Mouse (Mus musculus) neural tube, embryonic 12.5 days (tissue): ENCODE data around the gene Dclk3. TPM values are rescaled to one million over a fixed set of nuclear protein-coding genes. Genes with fewer than 3 reads are reported as not detected.

ENCODE experiments used
- ATAC-seq: fragments of 200-750 bp; cut with Nextera tagmentation; 2 replicates; pipeline ENCODE4 v1.8.0; 2017; ENCODE audit warnings: low read depth, mild to moderate bottlenecking, moderate TSS enrichment, moderate library complexity; ENCODE audit not compliant: low FRiP score
- H3K27ac ChIP-seq: fragments of 300-500 bp; sonication (generic); 2 replicates; pipeline ENCODE4 v1.5.1; 2016
- H3K27me3 ChIP-seq: fragments of 300-500 bp; sonication (generic); replicated peaks from 2 replicates; pipeline ENCODE4 v1.6.1; 2016; ENCODE audit warnings: mild to moderate bottlenecking
- H3K36me3 ChIP-seq: fragments of 300-500 bp; sonication (generic); 2 replicates; pipeline ENCODE4 v1.6.1; 2016; ENCODE audit warnings: mild to moderate bottlenecking
- H3K4me1 ChIP-seq: fragments of 300-500 bp; sonication (generic); 2 replicates; pipeline ENCODE4 v1.6.1; 2016
- H3K4me2 ChIP-seq: fragments of 300-500 bp; sonication (generic); replicated peaks from 2 replicates; pipeline ENCODE4 v1.6.1; 2016; ENCODE audit warnings: mild to moderate bottlenecking
- H3K4me3 ChIP-seq: fragments of 300-500 bp; sonication (generic); 2 replicates; pipeline ENCODE4 v1.5.1; 2016
- H3K9ac ChIP-seq: fragments of 300-500 bp; sonication (generic); 2 replicates; pipeline ENCODE4 v1.6.1; 2016; ENCODE audit warnings: mild to moderate bottlenecking
- H3K9me3 ChIP-seq: fragments of 300-500 bp; sonication (generic); 2 replicates; pipeline ENCODE4 v1.6.1; 2016; ENCODE audit warnings: mild to moderate bottlenecking
- WGBS: fragments of 180-500 bp; shearing (Covaris S2); methylation state at CpG from one replicate; pipeline ENCODE4 v1.1.7; 2016; 5-methylcytosine and 5-hydroxymethylcytosine counted together
- polyA plus RNA-seq: library from polyadenylated mRNA; unstranded; fragments of >200 nt; fragmentation: Nextera tagmentation; extraction: Ambion mirVana; gene quantifications from 2 replicates; pipeline ENCODE4 v1.2.1, GENCODE M21; 2016

The Dclk3 gene
- polyA plus RNA-seq, 1 experiment from 2014 or later = 7.6 TPM

DNA sequence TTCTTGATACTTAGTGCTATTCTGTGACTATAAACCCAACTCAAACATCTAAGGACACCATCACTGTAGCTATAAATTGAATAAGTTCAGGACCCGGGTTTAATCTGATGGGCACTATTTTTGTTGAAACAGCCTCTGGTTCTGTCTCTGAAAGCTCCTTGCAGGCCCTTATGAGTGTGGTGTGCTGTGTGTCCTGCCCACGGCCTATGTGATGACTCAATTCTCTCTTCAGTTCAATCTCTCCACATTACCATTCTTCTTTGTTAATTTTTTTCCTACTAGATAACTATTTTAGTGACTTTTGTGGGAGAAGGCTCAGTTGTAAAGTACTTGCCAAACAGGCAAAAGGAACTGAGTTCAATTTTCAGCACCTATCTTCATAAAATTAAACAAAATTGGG is 7.3 kb downstream of the Dclk3 start:
- no peaks in the 10 kb centered on the region for H3K4me1 ChIP-seq
- H3K4me2 ChIP-seq = no peak overlapping the region
- no peaks in the 10 kb centered on the region for H3K36me3 ChIP-seq
- H3K9me3 ChIP-seq = no peaks in the 10 kb centered on the region
- no peaks in the 10 kb centered on the region for H3K27me3 ChIP-seq
- no peak overlapping the region for H3K4me3 ChIP-seq
- no peak for ATAC-seq
- H3K27ac ChIP-seq = no peak overlapping the region
- 82% methylated on average over 2 of the region's 2 CpGs for WGBS
- no peak overlapping the region for H3K9ac ChIP-seq

DNA sequence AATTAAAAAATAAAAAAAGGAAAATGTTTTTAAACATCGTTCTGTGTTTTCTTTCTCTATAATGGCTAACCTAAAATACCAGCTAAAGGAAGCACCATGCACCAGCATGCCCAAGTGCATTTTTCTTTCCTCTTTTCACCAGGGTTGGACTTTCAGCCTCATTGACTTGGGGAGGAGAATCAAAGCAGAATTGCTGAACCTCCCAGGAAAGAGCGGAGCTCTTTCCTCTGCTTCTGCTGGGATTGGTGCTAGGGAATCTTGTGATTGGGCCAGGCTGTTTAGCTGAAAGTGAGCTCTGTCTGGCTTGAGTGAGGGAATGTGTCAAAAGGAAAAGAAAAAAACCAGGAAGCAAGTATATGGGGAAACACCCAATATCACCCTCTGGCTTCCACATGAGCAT is 10.1 kb downstream of the Dclk3 start:
- no peak overlapping the region for H3K9ac ChIP-seq
- no peaks in the 10 kb centered on the region for H3K27me3 ChIP-seq
- no peak overlapping the region for H3K4me2 ChIP-seq
- H3K36me3 ChIP-seq = no peaks in the 10 kb centered on the region
- H3K27ac ChIP-seq = no peak overlapping the region
- ATAC-seq = no peak
- no peaks in the 10 kb centered on the region for H3K9me3 ChIP-seq
- H3K4me1 ChIP-seq = no peaks in the 10 kb centered on the region
- 82% methylated on average over 2 of the region's 2 CpGs for WGBS
- H3K4me3 ChIP-seq = no peak overlapping the region

DNA sequence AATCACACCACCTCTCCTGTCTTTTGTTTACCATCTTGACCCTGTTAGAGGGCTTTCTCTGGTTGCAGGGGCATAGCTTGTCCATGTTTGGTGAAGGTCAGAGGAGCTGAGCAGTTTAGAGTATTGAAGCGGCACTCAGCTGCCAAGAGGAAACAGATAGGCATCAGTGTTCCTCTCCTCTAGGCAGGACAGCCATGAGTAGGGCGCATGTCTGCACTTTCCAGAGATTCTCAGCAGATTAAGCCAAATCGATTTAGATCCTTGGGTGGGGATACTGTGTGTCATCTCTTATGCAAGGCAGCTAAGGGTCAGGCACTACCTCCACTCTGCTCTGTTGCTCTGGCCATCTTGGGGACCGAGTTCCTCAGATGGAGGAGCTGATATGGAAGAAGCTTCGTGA is 11.0 kb downstream of the Dclk3 start:
- 89% methylated on average over 5 of the region's 5 CpGs for WGBS
- no peaks in the 10 kb centered on the region for H3K9me3 ChIP-seq
- H3K4me2 ChIP-seq = no peak overlapping the region
- H3K9ac ChIP-seq = no peak overlapping the region
- H3K36me3 ChIP-seq = no peaks in the 10 kb centered on the region
- ATAC-seq = no peak
- no peak overlapping the region for H3K27ac ChIP-seq
- no peak overlapping the region for H3K4me3 ChIP-seq
- no peaks in the 10 kb centered on the region for H3K4me1 ChIP-seq
- H3K27me3 ChIP-seq = no peaks in the 10 kb centered on the region

DNA sequence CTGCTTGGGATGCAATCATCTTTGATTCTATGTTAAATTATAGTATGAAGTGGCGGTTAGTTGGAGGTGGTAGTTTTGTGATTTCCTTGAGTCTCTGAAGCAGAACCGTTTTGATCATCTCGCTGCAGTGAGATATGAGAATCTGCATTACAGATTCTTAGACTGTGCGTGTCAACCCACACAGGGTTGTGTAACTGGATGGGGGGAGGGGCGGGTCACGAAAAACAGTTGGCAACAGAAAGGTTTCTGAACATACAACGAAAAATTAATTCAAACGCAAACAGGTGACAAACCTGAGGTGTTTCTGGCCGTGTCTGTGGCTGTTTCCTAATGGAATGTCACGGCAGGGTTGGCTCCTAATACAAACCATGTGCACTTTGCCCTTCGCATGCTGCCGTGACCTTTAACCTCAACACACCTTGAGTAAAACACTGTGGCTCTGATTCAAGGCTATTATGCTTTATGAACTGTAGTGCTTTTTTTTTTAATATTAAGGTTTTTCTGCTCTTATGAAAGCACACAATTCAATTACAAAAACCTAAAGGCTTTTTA is 12.0 kb downstream of the Dclk3 start:
- no peak overlapping the region for H3K9ac ChIP-seq
- no peak overlapping the region for H3K4me2 ChIP-seq
- no peak for ATAC-seq
- no peaks in the 10 kb centered on the region for H3K36me3 ChIP-seq
- H3K27me3 ChIP-seq = no peaks in the 10 kb centered on the region
- no peak overlapping the region for H3K4me3 ChIP-seq
- no peaks in the 10 kb centered on the region for H3K4me1 ChIP-seq
- no peaks in the 10 kb centered on the region for H3K9me3 ChIP-seq
- no peak overlapping the region for H3K27ac ChIP-seq
- 90% methylated on average over 12 of the region's 12 CpGs for WGBS

DNA sequence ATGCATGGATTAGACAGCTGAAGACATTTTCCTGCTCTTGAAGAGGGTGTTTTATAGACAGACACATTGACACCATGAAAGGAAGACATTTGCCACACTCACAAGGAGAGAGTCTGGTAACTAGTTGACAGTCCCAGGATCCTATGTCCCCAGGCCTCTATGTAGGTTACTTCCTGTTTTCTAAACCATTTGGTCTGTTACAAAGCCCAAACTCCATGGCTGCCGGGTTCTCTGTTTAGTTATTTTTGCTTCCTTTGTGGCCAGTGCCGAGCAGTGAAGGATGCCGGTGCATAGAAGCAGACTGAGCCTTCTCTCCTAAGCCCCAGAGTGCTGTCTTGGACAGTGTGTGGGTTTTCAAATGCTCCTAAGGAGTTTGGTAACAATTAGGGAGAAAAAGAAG is 15.0 kb downstream of the Dclk3 start:
- no peak for ATAC-seq
- H3K27ac ChIP-seq = no peak overlapping the region
- 65% methylated on average over 3 of the region's 3 CpGs for WGBS
- no peak overlapping the region for H3K4me2 ChIP-seq
- no peak overlapping the region for H3K9ac ChIP-seq
- no peak overlapping the region for H3K4me3 ChIP-seq
- H3K9me3 ChIP-seq = no peaks in the 10 kb centered on the region
- H3K4me1 ChIP-seq = no peaks in the 10 kb centered on the region
- H3K36me3 ChIP-seq = no peaks in the 10 kb centered on the region
- no peaks in the 10 kb centered on the region for H3K27me3 ChIP-seq

DNA sequence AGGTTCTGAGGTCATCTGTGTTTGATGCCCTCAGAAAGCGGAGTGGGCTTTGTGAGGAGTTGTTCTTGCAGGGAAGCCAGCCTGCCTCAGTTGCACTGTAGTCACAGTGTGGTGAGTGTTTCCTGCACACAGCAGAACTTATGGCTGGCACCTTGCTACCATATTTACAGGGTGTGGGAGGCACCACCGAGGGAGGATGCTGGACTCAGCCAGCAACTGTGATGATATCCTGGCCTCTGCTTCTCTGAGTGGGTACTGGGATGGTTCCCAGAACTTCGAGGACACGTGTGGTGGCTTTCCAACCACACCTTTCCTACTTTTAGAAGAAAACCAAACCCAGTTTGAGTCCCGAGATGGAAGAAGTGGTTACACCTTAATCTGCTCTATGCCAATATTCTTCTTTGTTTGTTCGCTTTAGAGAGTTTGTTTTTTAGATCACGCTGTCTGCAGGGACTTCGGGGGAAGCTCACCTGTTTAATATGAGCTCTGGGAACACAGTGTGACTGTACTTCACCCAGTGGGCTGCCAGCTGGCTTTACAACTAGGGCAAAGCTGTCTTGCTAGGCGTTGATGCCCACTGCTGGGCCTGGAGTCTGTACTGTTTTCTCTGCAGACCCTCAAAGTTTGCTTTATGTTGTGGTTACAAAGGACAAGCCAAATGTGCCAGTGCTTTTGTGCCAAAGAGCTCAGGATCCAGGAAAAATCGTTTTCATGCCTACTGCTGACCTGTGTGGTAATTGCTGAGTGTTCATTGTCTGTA is 18.5 kb downstream of the Dclk3 start:
- no peaks in the 10 kb centered on the region for H3K9me3 ChIP-seq
- no peak overlapping the region for H3K27ac ChIP-seq
- ATAC-seq = no peak
- WGBS = 84% methylated on average over 10 of the region's 10 CpGs
- H3K27me3 ChIP-seq = no peaks in the 10 kb centered on the region
- H3K4me3 ChIP-seq = no peak overlapping the region
- no peak overlapping the region for H3K4me2 ChIP-seq
- peaks cover 11% of the 10 kb centered on the region for H3K4me1 ChIP-seq
- no peak overlapping the region for H3K9ac ChIP-seq
- no peaks in the 10 kb centered on the region for H3K36me3 ChIP-seq

DNA sequence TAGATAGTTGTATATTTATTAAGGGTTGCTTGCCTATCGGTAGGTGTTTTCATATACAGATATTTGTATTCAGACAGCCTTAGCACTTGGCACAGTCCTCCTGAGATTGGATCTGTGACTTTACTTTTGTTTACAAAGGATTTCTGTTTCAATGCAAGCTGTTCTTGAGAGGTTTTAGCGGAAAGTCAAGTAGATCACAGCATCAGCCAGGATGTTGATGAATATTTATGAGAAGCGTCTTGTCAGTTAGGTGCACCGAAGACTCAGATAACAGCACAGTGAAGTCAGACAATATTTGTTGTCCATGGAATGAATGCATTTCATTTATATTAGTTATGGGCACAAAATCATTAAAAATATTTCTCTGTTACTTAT is 19.0 kb downstream of the Dclk3 start:
- no peak overlapping the region for H3K27ac ChIP-seq
- H3K9me3 ChIP-seq = no peaks in the 10 kb centered on the region
- no peak overlapping the region for H3K4me3 ChIP-seq
- H3K4me2 ChIP-seq = no peak overlapping the region
- WGBS = 73% methylated on average over 4 of the region's 4 CpGs
- H3K27me3 ChIP-seq = no peaks in the 10 kb centered on the region
- H3K9ac ChIP-seq = no peak overlapping the region
- peaks cover 11% of the 10 kb centered on the region for H3K4me1 ChIP-seq
- ATAC-seq = no peak
- H3K36me3 ChIP-seq = no peaks in the 10 kb centered on the region

DNA sequence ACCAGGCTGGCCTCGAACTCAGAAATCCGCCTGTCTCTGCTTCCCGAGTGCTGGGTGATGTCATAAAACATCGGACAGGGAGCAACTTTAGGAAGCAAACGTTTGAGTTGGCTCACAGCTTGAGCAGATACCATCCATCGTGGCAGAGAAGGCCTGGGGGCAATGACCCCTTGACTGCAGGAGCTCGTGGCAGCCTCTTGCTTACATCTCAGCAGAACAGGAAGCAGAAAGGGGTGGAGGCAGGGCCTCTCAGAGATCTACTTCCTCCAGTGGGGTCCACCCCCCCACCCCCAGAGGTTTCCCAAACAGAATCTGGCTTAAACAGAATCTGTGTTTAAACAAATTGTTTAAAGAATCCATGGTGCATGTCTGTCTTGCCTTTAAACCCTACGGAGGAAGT is 20.6 kb downstream of the Dclk3 start:
- H3K4me3 ChIP-seq = no peak overlapping the region
- no peak overlapping the region for H3K4me2 ChIP-seq
- H3K27ac ChIP-seq = peak overlapping the region; percentile 20; the same call in 1 of the 2 replicates
- no peak overlapping the region for H3K9ac ChIP-seq
- peaks cover 11% of the 10 kb centered on the region for H3K4me1 ChIP-seq
- no peaks in the 10 kb centered on the region for H3K36me3 ChIP-seq
- no peaks in the 10 kb centered on the region for H3K27me3 ChIP-seq
- 69% methylated on average over 8 of the region's 8 CpGs for WGBS
- no peaks in the 10 kb centered on the region for H3K9me3 ChIP-seq
- ATAC-seq = no peak

DNA sequence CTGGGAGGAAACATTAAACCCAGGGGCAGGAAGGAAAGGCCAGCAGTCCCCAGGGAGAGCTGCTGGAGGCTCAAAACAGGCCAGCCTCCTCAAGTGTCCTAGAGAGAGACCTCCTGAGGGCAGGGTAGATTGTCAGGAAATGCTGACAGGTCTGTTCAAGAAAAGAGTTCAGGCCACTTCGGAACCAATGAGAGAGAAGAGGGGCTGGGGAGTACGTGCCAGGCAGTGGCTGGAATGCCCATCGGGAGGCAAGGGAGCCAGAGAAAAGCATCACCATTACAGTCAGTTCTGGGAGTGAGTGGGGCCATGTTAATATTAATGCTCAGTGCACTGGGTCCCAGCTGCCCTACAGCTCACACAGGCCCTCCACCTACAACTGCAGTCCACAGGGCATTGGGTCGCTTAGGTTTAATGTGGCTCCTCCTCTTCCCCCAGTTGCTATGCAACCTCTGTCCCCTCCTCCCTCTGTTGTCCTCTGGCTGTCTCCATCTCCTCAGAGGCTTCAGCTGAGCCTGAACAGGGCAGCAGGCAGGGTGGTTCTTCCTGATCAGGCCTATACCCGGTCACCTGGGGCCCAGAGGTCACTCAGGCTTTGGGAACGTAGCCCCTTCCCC is 21.4 kb downstream of the Dclk3 start:
- Histone ChIP-seq H3K27ac (0 out of 2 replicates have a peak overlapping the region, but pooled peaks have one; percentile 20), H3K4me1 (peaks cover 11% of the 10 kb centered on the region), H3K4me2 (peak overlapping the region; percentile 20; the same call in 1 of the 2 replicates), H3K4me3 (no peak overlapping the region), H3K27me3 (no peaks in the 10 kb centered on the region), H3K36me3 (no peaks in the 10 kb centered on the region), H3K9ac (no peak overlapping the region), H3K9me3 (no peaks in the 10 kb centered on the region)
- peak; percentile 91 for ATAC-seq
- 22% methylated on average over 6 of the region's 6 CpGs for WGBS

DNA sequence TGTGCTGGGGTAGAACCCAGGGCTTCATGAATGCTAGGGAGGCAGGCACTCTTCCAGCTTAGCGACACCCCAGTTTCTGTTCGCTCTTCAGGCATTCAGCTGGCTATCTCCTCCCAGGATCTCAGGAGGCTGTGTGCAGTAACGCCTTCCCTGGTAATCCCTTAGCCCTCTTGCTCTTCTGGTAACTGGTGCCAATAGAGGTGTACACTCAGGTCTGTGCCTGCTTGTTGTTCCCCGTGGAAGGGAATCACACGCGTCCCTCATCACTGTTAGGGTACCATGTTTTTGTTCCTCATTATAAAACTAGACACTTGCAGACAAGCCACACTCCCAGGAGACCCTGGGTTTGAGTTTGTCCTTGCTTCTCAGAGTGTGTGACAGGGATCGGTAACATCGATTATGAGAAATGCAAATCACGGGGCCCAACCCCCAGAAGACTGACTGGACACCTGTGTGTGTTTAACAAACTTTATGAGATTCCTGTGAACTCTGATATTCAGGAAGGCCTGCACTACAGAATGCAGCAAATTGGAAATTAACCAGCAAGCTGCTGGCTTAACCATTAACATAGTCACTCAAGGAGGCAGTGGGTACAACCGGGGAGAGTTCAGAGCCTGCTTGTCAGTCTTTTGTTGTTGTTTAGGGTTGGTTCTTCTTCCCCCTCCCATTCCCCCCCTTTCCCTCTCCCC is 22.7 kb downstream of the Dclk3 start:
- Histone ChIP-seq H3K4me2 (no peak overlapping the region), H3K9ac (no peak overlapping the region), H3K9me3 (no peaks in the 10 kb centered on the region), H3K4me3 (no peak overlapping the region), H3K27ac (no peak overlapping the region), H3K4me1 (peaks cover 11% of the 10 kb centered on the region), H3K36me3 (no peaks in the 10 kb centered on the region), H3K27me3 (no peaks in the 10 kb centered on the region)
- no peak for ATAC-seq
- WGBS = 78% methylated on average over 10 of the region's 10 CpGs

DNA sequence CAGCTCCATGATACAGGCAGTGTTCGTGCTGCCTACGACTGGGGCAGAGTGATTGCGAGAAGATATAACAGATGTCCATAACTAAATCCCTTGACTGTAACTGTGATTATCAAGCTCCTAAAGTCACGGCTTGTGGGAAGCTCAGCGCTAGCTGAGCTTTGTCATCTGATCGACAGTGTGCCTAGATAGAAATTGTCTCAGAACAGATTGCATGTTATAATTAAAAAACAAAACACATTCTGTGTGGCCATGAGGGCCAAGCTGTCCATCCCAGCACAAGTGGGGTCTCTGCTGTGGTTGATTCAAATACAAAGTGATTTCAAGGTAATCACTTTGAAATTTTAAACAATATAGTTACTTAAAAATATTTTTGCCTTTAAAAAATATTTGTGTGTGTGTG is 26.8 kb downstream of the Dclk3 start:
- Histone ChIP-seq H3K27me3 (no peaks in the 10 kb centered on the region), H3K4me3 (no peak overlapping the region), H3K27ac (no peak overlapping the region), H3K9ac (no peak overlapping the region), H3K4me1 (peaks cover under 1% of the 10 kb centered on the region; the same call in 1 of the 2 replicates), H3K4me2 (no peak overlapping the region), H3K36me3 (no peaks in the 10 kb centered on the region), H3K9me3 (no peaks in the 10 kb centered on the region)
- WGBS = 91% methylated on average over 6 of the region's 6 CpGs
- ATAC-seq = no peak

DNA sequence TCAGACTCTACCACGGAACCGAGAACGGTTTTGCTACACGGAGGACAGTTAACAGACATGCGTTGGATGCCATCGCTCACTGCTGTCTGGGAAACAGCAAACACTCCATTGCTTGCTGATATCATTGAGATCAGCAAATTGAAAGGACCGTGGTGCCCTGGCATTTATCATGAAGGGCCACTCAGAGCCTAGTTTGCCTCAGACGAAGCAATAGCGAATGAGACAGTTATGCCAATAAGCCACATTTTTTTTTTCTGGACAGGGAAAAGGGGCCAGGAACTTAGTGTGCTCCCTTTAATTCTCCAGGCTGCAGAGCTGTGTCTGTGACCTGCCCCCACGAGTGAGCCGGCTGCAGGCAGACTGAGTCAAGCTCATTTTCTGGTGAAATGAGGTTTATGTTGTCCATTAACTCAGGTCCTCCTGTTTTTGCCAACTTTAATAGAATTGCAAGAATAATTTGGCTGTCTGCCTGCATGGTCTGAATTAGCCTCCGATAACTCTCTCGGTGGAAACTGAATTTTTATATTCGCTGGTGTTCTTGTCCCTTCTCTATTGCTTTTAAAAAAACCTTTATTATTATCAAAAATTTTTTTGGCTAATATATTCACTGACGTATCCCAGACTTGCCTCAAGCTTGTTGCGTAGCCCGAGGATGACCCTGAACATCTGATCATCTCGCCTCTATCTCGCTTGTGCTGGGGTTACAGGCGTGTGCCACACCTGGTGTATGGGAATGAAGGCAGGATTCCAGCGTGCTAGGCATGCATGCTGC is 35.0 kb downstream of the Dclk3 start:
- peak; percentile 82; the same call in 1 of the 2 replicates for ATAC-seq
- WGBS = 53% methylated on average over 21 of the region's 21 CpGs
- H3K9me3 ChIP-seq = no peaks in the 10 kb centered on the region
- H3K9ac ChIP-seq = no peak overlapping the region
- H3K27me3 ChIP-seq = no peaks in the 10 kb centered on the region
- no peaks in the 10 kb centered on the region for H3K36me3 ChIP-seq
- 0 out of 2 replicates have a peak overlapping the region, but pooled peaks have one; percentile 16 for H3K4me2 ChIP-seq
- peaks cover 10% of the 10 kb centered on the region; the same call in 1 of the 2 replicates for H3K4me1 ChIP-seq
- no peak overlapping the region for H3K4me3 ChIP-seq
- H3K27ac ChIP-seq = no peak overlapping the region
